Mouse (Mus musculus) kidney, postnatal 0 days (tissue): ENCODE measurements at regions not wholly inside any gene's neighbourhood (a gene's known extent, or its start where the extent isn't known, plus 50 kb on each side); places are given as distances from the start of the nearest gene placed in this dataset.

ENCODE experiments used
- ATAC-seq: fragments of 200-750 bp; cut with Nextera tagmentation; replicated peaks from 2 replicates; pipeline ENCODE4 v1.8.0; 2017; ENCODE audit warnings: low read depth, moderate number of reproducible peaks, moderate TSS enrichment, moderate library complexity; ENCODE audit not compliant: low FRiP score
- DNase-seq: peaks from one replicate; pipeline ENCODE4 v3.0.0-alpha.2; 2016; ENCODE audit warnings: low spot score
- H3K27ac ChIP-seq: fragments of 300-500 bp; sonication (generic); 2 replicates; pipeline ENCODE4 v1.5.1; 2014; ENCODE audit warnings: mild to moderate bottlenecking
- H3K27me3 ChIP-seq: fragments of 300-500 bp; sonication (generic); 2 replicates; pipeline ENCODE4 v1.6.1; 2014; ENCODE audit warnings: low read length, mixed read lengths; ENCODE audit not compliant: insufficient read depth
- H3K36me3 ChIP-seq: fragments of 300-500 bp; sonication (generic); 2 replicates; pipeline ENCODE4 v1.6.1; 2014; ENCODE audit warnings: low read length, mixed read lengths; ENCODE audit not compliant: insufficient read depth
- H3K4me1 ChIP-seq: fragments of 300-500 bp; sonication (generic); replicated peaks from 2 replicates; pipeline ENCODE4 v1.6.1; 2014; ENCODE audit warnings: antibody characterized with exemption, low read length, mixed read lengths; ENCODE audit not compliant: insufficient read depth
- H3K4me2 ChIP-seq: fragments of 300-500 bp; sonication (generic); 2 replicates; pipeline ENCODE4 v1.6.1; 2014; ENCODE audit warnings: mild to moderate bottlenecking, low read length, moderate library complexity, mixed read lengths
- H3K4me3 ChIP-seq: fragments of 300-500 bp; sonication (generic); replicated peaks from 2 replicates; pipeline ENCODE4 v1.5.1; 2014; ENCODE audit warnings: low read depth, low read length
- H3K9ac ChIP-seq: fragments of 300-500 bp; sonication (generic); 2 replicates; pipeline ENCODE4 v1.6.1; 2014; ENCODE audit warnings: low read depth, low read length
- H3K9me3 ChIP-seq: fragments of 300-500 bp; sonication (generic); replicated peaks from 2 replicates; pipeline ENCODE4 v1.6.1; 2016; ENCODE audit warnings: low read length, inconsistent platforms, mixed read lengths
- CTCF ChIP-seq: IDR thresholded peaks from 2 replicates; pipeline ENCODE4 v1.5.1; 2016; ENCODE audit warnings: antibody characterized with exemption, low read depth, mild to moderate bottlenecking, moderate library complexity
- WGBS: fragments of 180-500 bp; shearing (Covaris S2); extraction: QIAGEN DNeasy Blood & Tissue Kit; methylation state at CpG from one replicate; pipeline ENCODE4 v1.1.7; 2014; 5-methylcytosine and 5-hydroxymethylcytosine counted together

DNA sequence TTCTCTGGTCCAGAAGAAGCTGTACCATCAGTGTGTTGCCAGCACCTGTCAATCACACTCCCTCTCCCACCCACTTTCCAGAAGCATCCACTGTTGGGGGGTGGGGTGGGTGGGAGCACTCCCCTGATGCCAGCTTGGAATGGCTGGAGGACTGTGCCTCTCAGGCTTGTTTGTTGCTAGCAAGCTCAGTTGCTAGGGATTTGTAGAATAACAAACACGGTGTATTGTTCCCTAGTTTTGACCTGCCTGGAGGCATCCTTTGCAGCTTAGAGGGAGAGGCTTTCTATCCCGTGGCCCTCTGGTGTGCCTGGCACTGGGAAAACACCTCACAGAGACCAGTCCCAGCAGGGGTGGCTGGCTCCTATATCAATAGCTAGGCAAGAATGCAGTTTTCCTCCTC lies 50.1 kb upstream of the Tnrc6c start:
- Histone ChIP-seq H3K27me3 (no peaks in the 10 kb centered on the region), H3K4me2 (no peak overlapping the region), H3K9me3 (no peaks in the 10 kb centered on the region), H3K4me3 (no peak overlapping the region), H3K4me1 (peaks cover 14% of the 10 kb centered on the region; the same call in 1 of the 2 replicates), H3K36me3 (no peaks in the 10 kb centered on the region), H3K27ac (no peak overlapping the region), H3K9ac (no peak overlapping the region)
- ATAC-seq: no peak
- TF ChIP-seq CTCF: no peak
- DNase-seq: no peak
- 43% methylated on average over 2 of the region's 2 CpGs for WGBS
